24 mouse cellular contexts compared by ENCODE assay signal in the genomic region with DNA sequence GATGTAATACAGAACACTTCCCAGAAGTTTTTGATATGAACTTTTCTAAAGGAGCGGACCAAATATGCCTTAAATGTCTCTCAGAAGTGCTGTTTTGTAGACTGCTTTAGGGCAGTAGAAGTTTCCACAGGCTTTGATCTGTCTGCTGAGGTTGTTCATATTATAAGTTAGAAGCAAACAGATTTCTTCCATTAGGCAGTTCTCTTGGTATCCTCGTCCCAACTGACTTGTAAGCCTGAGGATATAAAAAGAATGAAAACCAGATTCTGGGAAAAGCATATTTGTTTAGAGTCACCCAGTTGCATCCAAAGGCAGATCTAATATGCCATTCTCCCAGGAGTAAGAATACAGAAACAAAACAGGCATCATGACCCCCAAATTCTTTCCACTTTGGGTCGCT. TPM values are rescaled to one million over a fixed set of nuclear protein-coding genes. Genes with fewer than 3 reads are reported as not detected.
DNase-seq lines count a peak whose midpoint lies in the region; ATAC-seq lines count a peak whose summit lies in the region.
"Had no signal": no experiment of that assay in that cellular context is flagged by ENCODE, and none has a peak within 500 bp of the region (broad histone marks: within the 10 kb centered on the region; RNA-seq: fewer than 3 reads in every experiment).

No protein-coding gene starts in this region.

- no peak overlapping the region for H3K27ac ChIP-seq in embryonic facial prominence, embryonic 11.5 days (replicated peaks; ENCODE audit: low read depth, low read length)
- no peak overlapping the region for H3K27ac ChIP-seq in embryonic facial prominence, embryonic 10.5 days (replicated peaks)
- peak overlapping the region; percentile 62 for H3K27ac ChIP-seq in embryonic facial prominence, embryonic 13.5 days
- peak overlapping the region; percentile 44; the same call in 1 of the 2 replicates for H3K27ac ChIP-seq in embryonic facial prominence, embryonic 15.5 days (replicated peaks)
- 0 out of 2 replicates have a peak overlapping the region, but pooled peaks have one; percentile 43 for H3K27ac ChIP-seq in limb, embryonic 15.5 days
- H3K27ac ChIP-seq: forebrain, embryonic 13.5 days; forebrain, embryonic 15.5 days had no signal

- no peak overlapping the region for H3K4me3 ChIP-seq in embryonic facial prominence, embryonic 11.5 days (ENCODE audit: low read depth, low read length)
- no peak overlapping the region for H3K4me3 ChIP-seq in embryonic facial prominence, embryonic 10.5 days
- no peak overlapping the region for H3K4me3 ChIP-seq in embryonic facial prominence, embryonic 13.5 days
- H3K4me3 ChIP-seq in embryonic facial prominence, embryonic 15.5 days (replicated peaks): no peak overlapping the region
- H3K4me3 ChIP-seq in limb, embryonic 15.5 days: no peak overlapping the region
- H3K4me3 ChIP-seq: forebrain, embryonic 13.5 days; forebrain, embryonic 15.5 days had no signal

- H3K4me1 ChIP-seq in embryonic facial prominence, embryonic 11.5 days (ENCODE audit: control insufficient read depth, insufficient read depth, low read length): no peaks in the 10 kb centered on the region
- H3K4me1 ChIP-seq in embryonic facial prominence, embryonic 10.5 days: peaks cover 37% of the 10 kb centered on the region
- H3K4me1 ChIP-seq in embryonic facial prominence, embryonic 13.5 days: peaks cover 44% of the 10 kb centered on the region
- H3K4me1 ChIP-seq in embryonic facial prominence, embryonic 15.5 days: peaks cover 17% of the 10 kb centered on the region
- peaks cover 8% of the 10 kb centered on the region; the same call in 1 of the 2 replicates for H3K4me1 ChIP-seq in limb, embryonic 15.5 days
- H3K4me1 ChIP-seq: forebrain, embryonic 13.5 days; forebrain, embryonic 15.5 days had no signal

- H3K4me2 ChIP-seq in embryonic facial prominence, embryonic 11.5 days (ENCODE audit: low read depth, low read length): no peak overlapping the region
- H3K4me2 ChIP-seq in embryonic facial prominence, embryonic 13.5 days: no peak overlapping the region
- no peak overlapping the region for H3K4me2 ChIP-seq in embryonic facial prominence, embryonic 15.5 days (replicated peaks)
- no peak overlapping the region for H3K4me2 ChIP-seq in limb, embryonic 15.5 days
- H3K4me2 ChIP-seq: forebrain, embryonic 13.5 days; forebrain, embryonic 15.5 days had no signal

- H3K9ac ChIP-seq in embryonic facial prominence, embryonic 11.5 days (replicated peaks; ENCODE audit: low read length): no peak overlapping the region
- H3K9ac ChIP-seq in embryonic facial prominence, embryonic 13.5 days: no peak overlapping the region
- H3K9ac ChIP-seq in embryonic facial prominence, embryonic 15.5 days: no peak overlapping the region
- H3K9ac ChIP-seq in limb, embryonic 15.5 days: no peak overlapping the region
- H3K9ac ChIP-seq: forebrain, embryonic 13.5 days; forebrain, embryonic 15.5 days; forebrain, postnatal 0 days had no signal

- H3K9me3 ChIP-seq in embryonic facial prominence, embryonic 11.5 days (replicated peaks; ENCODE audit: control insufficient read depth, low read length): no peaks in the 10 kb centered on the region
- no peaks in the 10 kb centered on the region for H3K9me3 ChIP-seq in embryonic facial prominence, embryonic 10.5 days
- no peaks in the 10 kb centered on the region for H3K9me3 ChIP-seq in embryonic facial prominence, embryonic 13.5 days
- no peaks in the 10 kb centered on the region for H3K9me3 ChIP-seq in embryonic facial prominence, embryonic 15.5 days (replicated peaks)
- no peaks in the 10 kb centered on the region for H3K9me3 ChIP-seq in limb, embryonic 15.5 days
- H3K9me3 ChIP-seq: forebrain, embryonic 13.5 days; forebrain, embryonic 15.5 days; G1E had no signal

- ATAC-seq in embryonic facial prominence, embryonic 11.5 days (replicated peaks; ENCODE audit: insufficient number of reproducible peaks, low FRiP score, low TSS enrichment, low read depth): no peak
- no peak for ATAC-seq in embryonic facial prominence, embryonic 13.5 days (ENCODE audit: insufficient number of reproducible peaks, insufficient read depth, low FRiP score, low TSS enrichment, low read depth)
- no peak for ATAC-seq in embryonic facial prominence, embryonic 15.5 days (ENCODE audit: insufficient number of reproducible peaks, low FRiP score, low TSS enrichment, low read depth)
- ATAC-seq in limb, embryonic 15.5 days (ENCODE audit: insufficient number of reproducible peaks, low FRiP score, low TSS enrichment, low read depth): no peak
- ATAC-seq in megakaryocyte-erythroid progenitor cell, adult 5-6 weeks (replicated peaks; ENCODE audit: low FRiP score, low TSS enrichment, poor library complexity, severe bottlenecking): no peak
- ATAC-seq: CD4-positive, CD25-positive, alpha-beta regulatory T cell, adult 4 months; forebrain, embryonic 13.5 days; forebrain, embryonic 15.5 days; forebrain, postnatal 0 days had no signal

- H3K27me3 ChIP-seq in embryonic facial prominence, embryonic 11.5 days (ENCODE audit: control insufficient read depth, insufficient read depth, low read length): no peaks in the 10 kb centered on the region
- no peaks in the 10 kb centered on the region for H3K27me3 ChIP-seq in embryonic facial prominence, embryonic 10.5 days (replicated peaks; ENCODE audit: low read depth, poor library complexity, severe bottlenecking)
- H3K27me3 ChIP-seq in embryonic facial prominence, embryonic 13.5 days: no peaks in the 10 kb centered on the region
- no peaks in the 10 kb centered on the region for H3K27me3 ChIP-seq in embryonic facial prominence, embryonic 15.5 days
- H3K27me3 ChIP-seq in limb, embryonic 15.5 days: no peaks in the 10 kb centered on the region
- H3K27me3 ChIP-seq: CH12.LX; forebrain, embryonic 13.5 days; forebrain, embryonic 15.5 days had no signal

- DNase-seq in embryonic facial prominence, embryonic 11.5 days (ENCODE audit: low spot score): peak; percentile 59
- DNase-seq in embryonic facial prominence, embryonic 10.5 days (ENCODE audit: low spot score): no peak
- DNase-seq in kidney, adult 9 months: no peak
- DNase-seq: adrenal gland, adult 2 months; adrenal gland, postnatal 10 days; adrenal gland, postnatal 25 days; B cell, adult 2 months; cerebellum, adult 11 months; cerebellum, adult 18-20 months; cerebellum, adult 8-10 months; cerebellum, adult 9-11 months; cerebellum, postnatal 14 days; cerebellum, postnatal 36 days; embryo, embryonic 11 days; forebrain, postnatal 0 days had no signal

- 62% methylated on average over 3 of the region's 3 CpGs for WGBS in embryonic facial prominence, embryonic 11.5 days
- WGBS in embryonic facial prominence, embryonic 10.5 days: 77% methylated on average over 3 of the region's 3 CpGs
- 32% methylated on average over 3 of the region's 3 CpGs for WGBS in embryonic facial prominence, embryonic 13.5 days
- WGBS in embryonic facial prominence, embryonic 15.5 days: 31% methylated on average over 3 of the region's 3 CpGs
- WGBS in limb, embryonic 15.5 days: 49% methylated on average over 3 of the region's 3 CpGs

- H3K36me3 ChIP-seq in embryonic facial prominence, embryonic 11.5 days (replicated peaks; ENCODE audit: control insufficient read depth, insufficient read depth, low read depth, low read length): no peaks in the 10 kb centered on the region
- no peaks in the 10 kb centered on the region for H3K36me3 ChIP-seq in embryonic facial prominence, embryonic 10.5 days (replicated peaks)
- no peaks in the 10 kb centered on the region for H3K36me3 ChIP-seq in embryonic facial prominence, embryonic 13.5 days
- no peaks in the 10 kb centered on the region for H3K36me3 ChIP-seq in embryonic facial prominence, embryonic 15.5 days
- H3K36me3 ChIP-seq in limb, embryonic 15.5 days: no peaks in the 10 kb centered on the region
- H3K36me3 ChIP-seq: forebrain, embryonic 15.5 days; G1E had no signal

RNA-seq across cellular contexts. Expression of a gene that starts 24.9 kb away (rescaled TPM):
- polyA plus RNA-seq in embryonic facial prominence, embryonic 11.5 days (2014; fragmentation: Nextera tagmentation; extraction: Ambion mirVana): 13.7 and 16.9 TPM in 2 replicates
- 17.0 and 19.7 TPM in 2 replicates for polyA plus RNA-seq in embryonic facial prominence, embryonic 10.5 days (2016; fragmentation: Nextera tagmentation; extraction: Ambion mirVana)
- polyA plus RNA-seq in embryonic facial prominence, embryonic 13.5 days (2015; fragmentation: Nextera tagmentation; extraction: Ambion mirVana): 16.2 and 19.7 TPM in 2 replicates
- 16.2 and 17.6 TPM in 2 replicates for polyA plus RNA-seq in embryonic facial prominence, embryonic 15.5 days (2015; fragmentation: Nextera tagmentation; extraction: Ambion mirVana)
- polyA plus RNA-seq in limb, embryonic 15.5 days (2015; fragmentation: Nextera tagmentation; extraction: Ambion mirVana): 14.3 and 16.9 TPM in 2 replicates
- total RNA-seq in megakaryocyte-erythroid progenitor cell, adult 5-6 weeks (2014; fragmentation: Nextera tagmentation): 4.1 TPM in 1 of 2 replicates, not detected in the other
- 0.38 TPM in 1 of 2 replicates, not detected in the other for total RNA-seq in megakaryocyte-erythroid progenitor cell, adult 5-6 weeks (2017)
- total RNA-seq: CH12.LX; forebrain, postnatal 0 days had no signal
- polyA plus RNA-seq: CD4-positive, CD25-positive, alpha-beta regulatory T cell, adult 4 months; forebrain, postnatal 0 days had no signal

RNA-seq across cellular contexts. Expression of a gene that starts 26.0 kb away (rescaled TPM):
- 6.2 and 6.7 TPM in 2 replicates for polyA plus RNA-seq in embryonic facial prominence, embryonic 11.5 days (2014; fragmentation: Nextera tagmentation; extraction: Ambion mirVana)
- polyA plus RNA-seq in embryonic facial prominence, embryonic 10.5 days (2016; fragmentation: Nextera tagmentation; extraction: Ambion mirVana): 4.0 and 4.4 TPM in 2 replicates
- polyA plus RNA-seq in embryonic facial prominence, embryonic 13.5 days (2015; fragmentation: Nextera tagmentation; extraction: Ambion mirVana): 6.8 and 8.2 TPM in 2 replicates
- polyA plus RNA-seq in embryonic facial prominence, embryonic 15.5 days (2015; fragmentation: Nextera tagmentation; extraction: Ambion mirVana): 2.8 and 3.4 TPM in 2 replicates
- polyA plus RNA-seq in limb, embryonic 15.5 days (2015; fragmentation: Nextera tagmentation; extraction: Ambion mirVana): 2.1 and 3.1 TPM in 2 replicates
- 11.6 and 21.7 TPM in 2 replicates for total RNA-seq in megakaryocyte-erythroid progenitor cell, adult 5-6 weeks (2014; fragmentation: Nextera tagmentation)
- total RNA-seq in megakaryocyte-erythroid progenitor cell, adult 5-6 weeks (2017): 13.7 and 18.0 TPM in 2 replicates

RNA-seq across cellular contexts. Expression of a gene that starts 42.1 kb away (rescaled TPM):
- polyA plus RNA-seq in embryonic facial prominence, embryonic 11.5 days (2014; fragmentation: Nextera tagmentation; extraction: Ambion mirVana): 26.4 and 34.9 TPM in 2 replicates
- 27.0 and 28.3 TPM in 2 replicates for polyA plus RNA-seq in embryonic facial prominence, embryonic 10.5 days (2016; fragmentation: Nextera tagmentation; extraction: Ambion mirVana)
- 24.0 and 26.8 TPM in 2 replicates for polyA plus RNA-seq in embryonic facial prominence, embryonic 13.5 days (2015; fragmentation: Nextera tagmentation; extraction: Ambion mirVana)
- 19.3 and 23.6 TPM in 2 replicates for polyA plus RNA-seq in embryonic facial prominence, embryonic 15.5 days (2015; fragmentation: Nextera tagmentation; extraction: Ambion mirVana)
- polyA plus RNA-seq in limb, embryonic 15.5 days (2015; fragmentation: Nextera tagmentation; extraction: Ambion mirVana): 20.1 and 20.4 TPM in 2 replicates
- 5.2 and 13.0 TPM in 2 replicates for total RNA-seq in megakaryocyte-erythroid progenitor cell, adult 5-6 weeks (2014; fragmentation: Nextera tagmentation)
- 8.5 and 16.9 TPM in 2 replicates for total RNA-seq in megakaryocyte-erythroid progenitor cell, adult 5-6 weeks (2017)
- polyA plus RNA-seq: CD4-positive, CD25-positive, alpha-beta regulatory T cell, adult 4 months had no signal

Comparison
In these comparisons a context has a peak if more than half of its experiments do, and no peak if none do; other contexts are left out.
1. H3K27ac ChIP-seq: peak in embryonic facial prominence, embryonic 13.5 days (single experiment), embryonic facial prominence, embryonic 15.5 days (single experiment) and limb, embryonic 15.5 days (single experiment); none in embryonic facial prominence, embryonic 11.5 days (single experiment) and embryonic facial prominence, embryonic 10.5 days (single experiment).